Mouse (Mus musculus) midbrain, embryonic 16.5 days (tissue): ENCODE measurements around the gene Ndrg4. TPM values are rescaled to one million over a fixed set of nuclear protein-coding genes. Genes with fewer than 3 reads are reported as not detected.
A peak's percentile ranks its signal among the peaks of the same experiment; 100 is the strongest.

Source experiments
- ATAC-seq: fragments of 200-750 bp; cut with Nextera tagmentation; 2 replicates; pipeline ENCODE4 v1.8.0; 2017; ENCODE audit warnings: moderate TSS enrichment
- H3K27ac ChIP-seq: fragments of 300-500 bp; sonication (generic); 2 replicates; pipeline ENCODE4 v1.5.1; 2014; ENCODE audit warnings: mild to moderate bottlenecking, low read length, mixed read lengths
- H3K27me3 ChIP-seq: fragments of 300-500 bp; sonication (generic); 2 replicates; pipeline ENCODE4 v1.6.1; 2014; ENCODE audit warnings: low read depth, low read length, mixed read lengths; ENCODE audit not compliant: control insufficient read depth, insufficient read depth
- H3K36me3 ChIP-seq: fragments of 300-500 bp; sonication (generic); 2 replicates; pipeline ENCODE4 v1.6.1; 2014; ENCODE audit warnings: mild to moderate bottlenecking, low read length, moderate library complexity, mixed read lengths; ENCODE audit not compliant: control insufficient read depth, insufficient read depth
- H3K4me1 ChIP-seq: fragments of 300-500 bp; sonication (generic); 2 replicates; pipeline ENCODE4 v1.6.1; 2014; ENCODE audit warnings: mild to moderate bottlenecking, low read length, mixed read lengths; ENCODE audit not compliant: control insufficient read depth, insufficient read depth
- H3K4me2 ChIP-seq: fragments of 300-500 bp; sonication (generic); 2 replicates; pipeline ENCODE4 v1.6.1; 2014; ENCODE audit warnings: mild to moderate bottlenecking, low read length, mixed read lengths
- H3K4me3 ChIP-seq: fragments of 300-500 bp; sonication (generic); 2 replicates; pipeline ENCODE4 v1.5.1; 2014; ENCODE audit warnings: low read depth, mild to moderate bottlenecking, low read length, moderate library complexity, mixed read lengths
- H3K9ac ChIP-seq: fragments of 300-500 bp; sonication (generic); 2 replicates; pipeline ENCODE4 v1.6.1; 2014; ENCODE audit warnings: low read depth, low read length, mixed read lengths
- H3K9me3 ChIP-seq: fragments of 300-500 bp; sonication (generic); replicated peaks from 2 replicates; pipeline ENCODE4 v1.6.1; 2014; ENCODE audit warnings: mild to moderate bottlenecking, low read length, mixed read lengths; ENCODE audit not compliant: control insufficient read depth, poor library complexity, severe bottlenecking
- WGBS: fragments of 180-500 bp; shearing (Covaris S2); extraction: QIAGEN DNeasy Blood & Tissue Kit; methylation state at CpG from one replicate; pipeline ENCODE4 v1.1.7; 2014; 5-methylcytosine and 5-hydroxymethylcytosine counted together
- microRNA-seq: library from miRNA; unstranded; fragments of <30 nt; microRNA quantifications from one replicate; pipeline ENCODE4, GENCODE M21; 2017
- polyA plus RNA-seq: library from polyadenylated mRNA; unstranded; fragments of >200 nt; fragmentation: Nextera tagmentation; extraction: Ambion mirVana; gene quantifications from 2 replicates; pipeline ENCODE4 v1.2.1, GENCODE M21; 2015

The Ndrg4 gene
- polyA plus RNA-seq, 1 experiment from 2014 or later = 511 TPM

DNA sequence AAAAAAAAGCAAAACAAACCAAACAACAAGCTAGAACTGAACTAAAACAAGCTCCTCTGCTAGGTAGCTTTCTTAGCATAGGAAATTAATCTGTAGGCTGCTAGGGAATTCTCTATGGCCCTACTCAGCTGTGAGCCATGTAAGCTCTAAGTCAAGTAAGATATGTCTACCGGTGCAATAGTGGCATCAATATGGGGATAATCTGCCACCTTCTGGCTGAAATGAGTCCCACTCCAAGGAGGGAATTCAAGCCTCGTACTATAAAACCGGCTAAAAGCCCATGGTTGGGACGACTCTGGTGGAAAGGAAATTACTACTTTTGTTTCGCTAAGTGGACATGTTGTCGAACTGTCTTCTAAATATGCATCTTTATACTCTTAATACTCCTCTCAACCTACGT lies 61.8 kb downstream of the Ndrg4 start:
- Histone ChIP-seq H3K27ac (no peak overlapping the region), H3K9ac (no peak overlapping the region), H3K36me3 (peaks cover 50% of the 10 kb centered on the region), H3K9me3 (no peaks in the 10 kb centered on the region), H3K27me3 (no peaks in the 10 kb centered on the region), H3K4me3 (no peak overlapping the region), H3K4me2 (no peak overlapping the region), H3K4me1 (no peaks in the 10 kb centered on the region)
- WGBS = 73% methylated on average over 7 of the region's 7 CpGs
- ATAC-seq = no peak

DNA sequence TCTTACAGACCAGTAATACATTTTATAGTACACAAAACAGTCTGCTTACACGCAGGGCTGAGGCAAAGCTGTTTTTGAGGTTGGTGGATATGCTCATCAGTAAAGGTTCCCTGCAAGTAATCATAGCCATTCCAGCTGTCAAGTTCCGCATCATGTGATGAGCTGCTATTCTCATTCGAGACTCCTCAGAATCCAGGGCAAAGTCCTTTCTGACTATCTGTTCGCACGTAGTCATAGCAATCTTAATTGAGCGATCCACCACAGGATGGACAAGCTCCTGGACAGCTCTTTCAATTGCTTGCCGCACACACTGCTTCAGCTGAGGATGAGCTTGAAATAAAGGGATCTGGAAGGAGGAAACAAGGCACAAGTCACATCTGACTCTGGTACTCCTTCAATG lies 65.0 kb downstream of the Ndrg4 start:
- no peak overlapping the region for H3K4me2 ChIP-seq
- H3K4me3 ChIP-seq = no peak overlapping the region
- peaks cover 60% of the 10 kb centered on the region for H3K36me3 ChIP-seq
- H3K9ac ChIP-seq = no peak overlapping the region
- no peaks in the 10 kb centered on the region for H3K9me3 ChIP-seq
- H3K27ac ChIP-seq = no peak overlapping the region
- H3K4me1 ChIP-seq = no peaks in the 10 kb centered on the region
- H3K27me3 ChIP-seq = no peaks in the 10 kb centered on the region
- no peak for ATAC-seq
- whole genome bisulfite sequencing = 91% methylated on average over 7 of the region's 7 CpGs

DNA sequence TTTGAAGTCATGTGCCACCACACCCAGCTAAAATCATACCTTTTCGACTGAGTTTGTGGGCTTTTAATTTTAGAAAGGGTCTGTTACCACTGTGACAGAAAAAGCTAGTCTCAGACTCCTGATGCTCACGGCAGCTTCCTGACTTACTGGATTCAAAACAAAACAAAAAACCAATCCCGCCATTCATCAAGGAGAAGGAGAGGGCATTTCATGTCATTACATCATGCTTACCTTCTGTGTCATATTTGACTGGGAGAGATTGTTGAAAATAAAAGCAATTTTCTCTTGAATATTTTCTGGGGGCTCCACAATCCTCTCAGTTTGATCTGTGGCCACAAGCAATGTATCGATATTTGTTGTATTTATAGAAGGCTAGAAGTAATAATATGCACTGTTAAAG lies 71.2 kb downstream of the Ndrg4 start:
- Histone ChIP-seq H3K9ac (no peak overlapping the region), H3K27ac (no peak overlapping the region), H3K36me3 (peaks cover 58% of the 10 kb centered on the region), H3K4me3 (no peak overlapping the region), H3K4me2 (no peak overlapping the region), H3K4me1 (no peaks in the 10 kb centered on the region), H3K9me3 (no peaks in the 10 kb centered on the region), H3K27me3 (no peaks in the 10 kb centered on the region)
- no peak for ATAC-seq
- WGBS = 96% methylated on average over 4 of the region's 4 CpGs

DNA sequence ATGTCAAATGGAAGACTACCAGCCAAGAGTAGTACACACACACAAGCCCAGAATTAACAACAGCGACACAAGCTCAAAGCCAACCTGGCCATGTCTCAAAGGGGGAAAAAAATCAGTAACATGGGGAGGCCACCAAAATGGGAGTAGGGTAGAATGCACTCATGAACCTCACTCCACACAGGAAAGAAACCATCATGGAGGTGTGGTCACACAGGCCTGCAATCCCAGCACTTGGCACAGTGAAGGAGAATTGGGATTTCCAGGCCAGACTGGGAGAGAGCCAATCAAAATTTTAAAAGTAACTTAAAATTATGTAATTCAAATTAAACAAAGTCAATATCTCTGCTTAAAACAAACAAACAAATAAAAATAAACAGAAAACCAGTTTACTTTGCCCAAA lies 75.1 kb downstream of the Ndrg4 start:
- WGBS = 100% methylated on average over 1 of the region's 1 CpGs
- H3K27me3 ChIP-seq = no peaks in the 10 kb centered on the region
- H3K4me3 ChIP-seq = no peak overlapping the region
- no peak overlapping the region for H3K4me2 ChIP-seq
- ATAC-seq = no peak
- H3K27ac ChIP-seq = no peak overlapping the region
- H3K36me3 ChIP-seq = peaks cover 45% of the 10 kb centered on the region
- H3K4me1 ChIP-seq = no peaks in the 10 kb centered on the region
- H3K9ac ChIP-seq = no peak overlapping the region
- no peaks in the 10 kb centered on the region for H3K9me3 ChIP-seq

DNA sequence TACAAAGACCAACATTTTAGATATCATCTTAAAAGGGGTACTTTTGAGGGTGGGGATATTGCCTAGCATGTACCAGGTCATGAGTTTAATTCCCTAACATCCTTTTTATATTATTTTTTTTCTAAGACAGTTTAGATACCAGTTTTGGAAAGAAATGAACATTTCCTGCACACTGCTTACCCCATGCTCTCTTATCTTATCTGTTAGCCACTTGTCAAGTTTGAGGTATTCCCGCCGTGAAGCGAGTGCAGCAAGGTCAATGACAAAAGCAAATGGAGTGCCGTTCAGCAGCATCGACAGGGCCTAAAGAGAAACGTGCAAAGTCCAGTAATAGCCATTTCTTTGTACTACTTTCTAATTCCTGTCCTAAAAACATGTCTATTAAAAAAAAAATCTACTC lies 83.5 kb downstream of the Ndrg4 start:
- Histone ChIP-seq H3K27me3 (no peaks in the 10 kb centered on the region), H3K36me3 (peaks cover 40% of the 10 kb centered on the region)
- 94% methylated on average over 6 of the region's 6 CpGs for WGBS

DNA sequence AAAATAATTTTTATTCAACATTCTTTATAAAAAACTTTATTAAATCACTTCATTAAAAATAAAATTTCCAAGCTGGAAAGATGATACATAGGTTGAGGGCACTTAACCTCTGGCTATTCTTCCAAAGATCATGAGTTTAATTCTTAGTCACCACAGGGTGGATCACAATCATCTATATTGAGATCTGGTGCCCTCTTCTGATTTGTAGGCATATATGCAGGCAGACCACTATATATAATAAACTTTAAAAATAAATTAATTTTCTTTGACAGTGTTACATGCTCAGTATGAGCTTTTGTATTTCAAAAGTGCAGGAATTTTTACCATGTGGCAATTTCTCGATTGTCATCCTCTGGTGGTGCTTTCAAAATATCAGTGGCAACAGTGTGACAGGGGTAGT lies 87.4 kb downstream of the Ndrg4 start:
- Histone ChIP-seq H3K9me3 (no peaks in the 10 kb centered on the region), H3K36me3 (peaks cover 43% of the 10 kb centered on the region), H3K9ac (no peak overlapping the region), H3K4me2 (no peak overlapping the region), H3K27me3 (no peaks in the 10 kb centered on the region), H3K4me1 (no peaks in the 10 kb centered on the region), H3K4me3 (no peak overlapping the region), H3K27ac (no peak overlapping the region)
- ATAC-seq = no peak
- WGBS = 90% methylated on average over 1 of the region's 1 CpGs

More for the DNA sequence above, 83.5 kb downstream of the Ndrg4 start:
- Histone ChIP-seq H3K27ac (no peak overlapping the region), H3K4me3 (no peak overlapping the region), H3K4me2 (no peak overlapping the region), H3K9ac (no peak overlapping the region), H3K4me1 (no peaks in the 10 kb centered on the region), H3K9me3 (no peaks in the 10 kb centered on the region)
- ATAC-seq = no peak

Small RNA genes lying within 50 kb of the gene (microRNA-seq; reads per million reads assigned to microRNA genes)
- gene Mir7073 = 4.0 reads per million, percentile 19 among the genes with 10 or more reads in this experiment

Other genes with a start within 250 kb of the Ndrg4 start
- gene Cfap20, start 242.1 kb upstream of the Ndrg4 start, polyA plus RNA-seq = 122 and 128 TPM in 2 replicates
- 6.8 and 8.3 TPM in 2 replicates for gene Csnk2a2, start 186.9 kb upstream of the Ndrg4 start, polyA plus RNA-seq
- 2.4 and 2.7 TPM in 2 replicates for gene Ccdc113, start 142.9 kb upstream of the Ndrg4 start, polyA plus RNA-seq
- not detected in 2 replicates for gene Prss54, start 100.6 kb upstream of the Ndrg4 start, polyA plus RNA-seq
- gene Gins3, start 43.5 kb upstream of the Ndrg4 start, polyA plus RNA-seq = 6.1 and 8.1 TPM in 2 replicates
- 34.3 TPM in 2 replicates for gene Setd6, start 38.9 kb downstream of the Ndrg4 start, polyA plus RNA-seq
- 41.2 and 47.1 TPM in 2 replicates for gene Cnot1, start 130.5 kb downstream of the Ndrg4 start, polyA plus RNA-seq
- gene Sap18b, start 148.4 kb downstream of the Ndrg4 start, polyA plus RNA-seq = 209 and 225 TPM in 2 replicates
- 29.1 and 30.3 TPM in 2 replicates for gene Slc38a7, start 176.6 kb downstream of the Ndrg4 start, polyA plus RNA-seq
- 217 and 228 TPM in 2 replicates for gene Got2, start 211.6 kb downstream of the Ndrg4 start, polyA plus RNA-seq